Mouse (Mus musculus) heart, postnatal 14 days (tissue): ENCODE results near the gene Cs. TPM values are rescaled to one million over a fixed set of nuclear protein-coding genes. Genes with fewer than 3 reads are reported as not detected.
A peak's percentile ranks its signal among the peaks of the same experiment; 100 is the strongest.

Experiments
- DNase-seq, 2 experiments: peaks; one replicate each; pipeline ENCODE4 v3.0.0; 2021 to 2022
- intact Hi-C: fragments of 180-260 bp; cut with DNase I; formaldehyde crosslinking; loops from one replicate; pipeline ENCODE4 v1.15.1; 2025
- total RNA-seq, 2 experiments: library from RNA; stranded (reverse); gene quantifications; 2 replicates each; pipeline ENCODE4 v1.2.3; 2021

Gene Cs
- total RNA-seq, 2 experiments from 2014 or later = 1,195 to 1,221 TPM

DNA sequence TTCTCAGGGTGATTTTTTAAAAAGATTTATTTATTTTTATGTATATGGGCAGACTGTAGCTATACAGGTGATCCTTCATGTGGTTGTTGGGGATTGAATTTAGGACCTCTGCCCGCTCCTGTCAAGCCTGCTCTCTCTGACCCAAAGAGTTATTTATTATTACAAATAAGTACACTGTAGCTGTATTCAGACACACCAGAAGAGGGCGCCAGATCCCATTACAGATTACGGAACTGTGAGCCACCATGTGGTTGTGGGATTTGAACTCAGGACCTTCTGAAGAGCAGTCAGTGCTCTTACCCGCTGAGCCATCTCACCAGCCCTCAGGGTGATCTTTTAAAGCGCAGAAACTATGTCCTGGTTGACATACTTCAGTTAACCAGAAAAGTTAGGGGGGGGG is 34.6 kb downstream of the Cs start:
- intact Hi-C loops = no loop called here
- DNase-seq = no peak

DNA sequence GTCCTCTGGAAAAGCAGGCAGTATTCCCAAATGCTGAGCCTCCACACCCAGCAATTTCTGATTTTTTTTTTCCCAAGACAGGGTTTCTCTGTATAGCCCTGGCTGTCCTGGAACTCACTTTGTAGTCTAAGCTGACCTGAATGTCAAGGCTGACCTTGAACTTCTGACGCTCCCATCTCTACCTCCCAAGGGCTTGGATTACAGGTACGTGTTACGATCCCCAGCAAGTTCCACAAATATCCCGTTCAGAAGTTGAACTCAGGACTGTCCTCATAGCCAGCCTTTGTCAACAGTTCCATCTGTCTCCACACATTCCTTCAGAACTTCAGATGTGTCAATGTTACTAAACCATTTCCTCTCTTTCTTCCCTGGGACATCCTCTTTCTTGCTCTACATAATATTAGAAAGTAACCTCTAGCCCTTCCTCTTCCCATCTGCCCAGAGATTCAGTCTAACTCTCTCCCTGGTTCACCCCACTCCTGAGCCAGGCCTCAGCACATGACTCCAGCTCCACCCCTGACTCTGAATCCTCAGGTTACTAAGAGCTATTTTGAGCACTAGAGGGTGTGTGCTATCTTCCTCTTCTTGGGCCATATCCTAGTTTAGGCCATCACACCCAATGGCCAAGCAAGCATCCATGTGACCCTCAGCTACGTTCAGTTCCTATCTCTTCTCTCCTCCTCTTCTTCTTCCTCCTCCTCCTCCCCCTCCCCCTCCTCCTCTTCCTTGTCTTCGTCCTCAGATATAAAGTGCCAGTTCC is 35.6 kb downstream of the Cs start:
- DNase-seq = peak in 1 of 2 experiments; percentile 46
- intact Hi-C loops = no loop called here

DNA sequence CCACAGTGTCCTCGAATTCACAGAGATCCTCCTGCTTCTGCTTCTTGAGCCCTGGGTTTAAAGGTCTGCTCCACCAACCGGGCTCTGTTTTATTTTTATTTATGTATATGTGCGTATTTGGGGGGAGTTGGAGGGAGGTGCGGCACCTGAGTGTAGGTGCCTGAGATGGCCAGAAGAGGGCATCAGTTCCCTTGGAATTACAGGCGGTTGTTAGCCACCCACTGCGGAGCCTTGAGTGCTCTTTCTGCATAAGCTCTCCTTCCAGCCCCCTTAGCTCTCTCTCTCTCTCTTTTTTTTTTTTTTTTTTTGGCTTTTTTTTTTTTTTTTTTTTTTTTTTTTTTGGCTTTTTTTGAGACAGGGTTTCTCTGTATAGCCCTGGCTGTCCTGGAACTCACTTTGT is 36.9 kb downstream of the Cs start:
- intact Hi-C loops = no loop called here

DNA sequence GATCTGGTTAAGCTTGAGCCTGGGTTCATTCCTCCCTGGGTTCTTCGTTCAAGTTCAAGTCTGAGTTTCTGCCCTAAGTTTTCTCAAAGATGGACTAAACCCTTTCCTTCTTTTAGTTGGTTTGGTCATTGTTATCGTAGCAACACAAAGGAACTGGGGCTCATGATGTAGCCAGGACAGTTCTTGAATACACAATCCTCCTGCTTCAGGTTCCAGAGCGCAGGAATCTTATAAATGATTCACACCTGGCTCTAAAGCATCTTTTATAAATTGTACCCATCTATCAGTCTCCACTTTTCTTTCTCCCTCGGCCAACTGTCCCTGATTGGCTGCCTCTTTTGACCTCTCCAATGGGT is 38.5 kb downstream of the Cs start:
- intact Hi-C loops = loop anchor here (2.0 kb wide), 2 partner anchors 33 to 83 kb away; partner anchors contain the start of gene Smarcc2
- no peak for DNase-seq

More for the DNA sequence above, 36.9 kb downstream of the Cs start:
- DNase-seq = no peak

- DNase-seq = peak; percentile 95 to 97
- intact Hi-C loops = loop anchor here (2.0 kb wide), 2 partner anchors 32 to 82 kb away; partner anchors contain the start of gene Smarcc2
Observed at GRCm38 (mm10) chr10:128376455-128377211, 39.1 kb downstream of the Cs start, which contains the start of gene Ankrd52. Gene Ankrd52, plus strand, starts transcription at chr10:128377115.

GRCm38 (mm10) chr10:128377222-128377939 is 39.8 kb downstream of the Cs start:
- DNase-seq = peak in 1 of 2 experiments; percentile 57

GRCm38 (mm10) chr10:128377940-128378448 is 40.5 kb downstream of the Cs start:
- intact Hi-C loops = loop anchor here (2.0 kb wide), 2 partner anchors 31 to 81 kb away; partner anchors contain the start of gene Smarcc2
- DNase-seq = no peak

More at GRCm38 (mm10) chr10:128377222-128377939, 39.8 kb downstream of the Cs start:
- intact Hi-C loops = loop anchor here (2.0 kb wide), 2 partner anchors 31 to 81 kb away; partner anchors contain the start of gene Smarcc2

GRCm38 (mm10) chr10:128378462-128378861 is 40.9 kb downstream of the Cs start:
- intact Hi-C loops = no loop called here
- no peak for DNase-seq

DNA sequence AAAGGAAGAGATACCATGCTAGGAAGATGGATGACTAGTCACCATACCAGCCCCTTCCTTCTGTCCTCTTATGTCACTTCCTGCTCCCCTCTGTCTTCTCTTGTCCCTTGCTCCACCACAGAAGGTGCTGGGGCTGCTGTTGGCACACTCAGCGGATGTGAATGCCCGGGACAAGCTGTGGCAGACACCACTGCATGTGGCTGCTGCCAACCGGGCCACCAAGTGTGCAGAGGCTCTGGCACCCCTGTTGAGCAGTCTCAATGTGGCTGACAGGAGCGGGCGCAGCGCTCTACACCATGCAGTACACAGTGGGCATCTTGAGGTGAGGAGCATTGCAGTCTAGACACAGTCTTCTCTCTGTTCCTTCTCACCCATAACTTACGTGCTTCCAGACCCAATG is 41.7 kb downstream of the Cs start:
- intact Hi-C loops = no loop called here
- no peak for DNase-seq

DNA sequence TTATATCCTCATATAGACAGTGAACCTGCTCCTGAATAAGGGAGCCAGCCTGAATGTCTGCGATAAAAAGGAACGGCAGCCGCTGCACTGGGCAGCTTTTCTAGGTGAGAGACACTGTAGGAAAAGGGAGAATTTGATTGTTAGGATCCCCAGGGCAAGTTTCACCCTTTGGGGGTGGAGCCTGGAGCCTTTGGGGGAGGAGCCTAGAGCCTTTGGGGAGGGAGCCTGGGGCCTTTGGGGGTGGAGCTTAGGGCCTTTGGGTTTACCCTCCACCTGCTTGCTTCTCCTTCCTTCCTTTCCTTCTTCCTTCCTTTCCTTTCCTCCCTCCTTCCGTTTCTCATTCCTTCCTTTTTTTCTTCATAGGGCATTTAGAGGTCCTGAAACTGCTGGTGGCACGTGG is 43.0 kb downstream of the Cs start:
- DNase-seq = no peak
- intact Hi-C loops = no loop called here

DNA sequence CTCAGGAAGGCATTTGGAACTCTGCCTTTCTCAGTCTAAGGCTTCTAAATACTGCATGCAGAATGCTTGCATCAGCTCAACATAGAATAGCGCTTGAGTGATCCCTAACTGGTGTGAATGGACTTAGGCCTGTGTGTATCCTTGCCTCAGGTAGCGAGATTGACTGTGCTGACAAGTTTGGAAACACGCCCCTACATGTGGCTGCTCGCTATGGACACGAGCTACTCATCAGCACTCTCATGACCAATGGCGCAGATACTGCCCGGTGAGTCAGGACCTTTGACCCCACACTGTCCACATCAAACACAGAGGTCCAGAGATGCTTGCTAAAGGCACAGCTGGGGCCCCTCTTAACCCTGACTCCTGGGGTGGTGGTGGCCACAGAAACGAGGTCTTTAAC is 44.9 kb downstream of the Cs start:
- no peak for DNase-seq
- intact Hi-C loops = no loop called here

- intact Hi-C loops = no loop called here
- DNase-seq = no peak
Observed at GRCm38 (mm10) chr10:128385902-128386301, 48.4 kb downstream of the Cs start.

DNA sequence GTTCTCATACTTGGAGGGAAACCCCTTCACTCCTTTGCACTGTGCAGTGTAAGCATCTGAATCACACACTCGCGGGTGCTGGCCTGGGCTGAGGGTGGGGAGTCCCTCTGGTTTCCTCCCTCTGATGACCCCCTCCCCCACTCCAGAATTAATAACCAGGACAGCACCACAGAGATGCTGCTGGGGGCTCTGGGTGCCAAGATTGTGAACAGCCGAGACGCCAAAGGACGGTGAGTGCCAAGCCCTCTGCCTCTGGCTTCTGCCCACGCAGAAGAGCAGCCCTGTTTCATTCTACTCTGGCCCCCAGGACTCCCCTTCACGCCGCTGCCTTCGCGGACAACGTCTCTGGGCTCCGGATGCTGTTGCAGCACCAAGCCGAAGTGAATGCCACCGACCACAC is 51.4 kb downstream of the Cs start:
- no peak for DNase-seq
- intact Hi-C loops = no loop called here

GRCm38 (mm10) chr10:128389570-128389969 is 52.0 kb downstream of the Cs start:
- intact Hi-C loops = no loop called here
- DNase-seq = no peak

DNA sequence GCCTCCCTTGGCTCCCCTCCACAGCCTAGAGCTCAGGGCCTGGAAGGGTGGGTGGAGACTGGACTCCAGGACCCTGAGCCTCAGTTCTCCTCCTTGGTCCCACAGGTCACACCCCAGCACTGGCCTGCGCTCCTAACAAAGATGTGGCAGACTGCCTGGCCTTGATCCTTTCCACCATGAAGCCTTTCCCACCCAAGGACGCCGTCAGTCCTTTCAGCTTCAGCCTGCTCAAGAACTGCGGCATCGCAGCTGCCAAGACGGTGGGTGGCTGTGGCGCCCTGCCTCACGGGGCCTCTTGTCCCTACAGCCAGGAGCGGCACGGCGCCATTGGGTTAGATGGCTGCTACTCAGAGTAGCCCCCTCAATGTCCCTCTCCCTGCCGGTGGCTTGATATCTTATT is 52.8 kb downstream of the Cs start:
- intact Hi-C loops = no loop called here
- no peak for DNase-seq

DNA sequence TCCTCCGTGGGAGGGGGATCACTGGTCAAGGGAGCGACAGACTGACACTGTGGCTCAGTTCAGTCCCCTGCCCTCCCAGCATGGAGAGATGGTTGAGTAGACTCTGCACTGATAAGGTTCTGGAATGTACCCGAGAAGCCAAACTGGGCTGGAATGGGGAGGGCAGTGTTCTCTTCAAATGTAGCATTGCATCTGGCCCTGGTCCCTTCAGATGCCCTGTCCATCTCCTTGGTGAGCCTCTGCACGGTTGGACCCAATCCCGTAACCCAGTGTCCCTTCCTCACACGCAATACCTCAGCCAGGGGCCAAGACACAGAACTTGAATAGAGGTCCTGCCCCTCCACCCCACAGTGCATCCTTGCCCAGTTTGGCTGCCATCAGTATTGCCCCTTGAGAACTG is 54.3 kb downstream of the Cs start:
- peak in 1 of 2 experiments; percentile 32 for DNase-seq
- intact Hi-C loops = no loop called here

GRCm38 (mm10) chr10:128396017-128396673 is 58.6 kb downstream of the Cs start:
- DNase-seq = no peak
- intact Hi-C loops = no loop called here

DNA sequence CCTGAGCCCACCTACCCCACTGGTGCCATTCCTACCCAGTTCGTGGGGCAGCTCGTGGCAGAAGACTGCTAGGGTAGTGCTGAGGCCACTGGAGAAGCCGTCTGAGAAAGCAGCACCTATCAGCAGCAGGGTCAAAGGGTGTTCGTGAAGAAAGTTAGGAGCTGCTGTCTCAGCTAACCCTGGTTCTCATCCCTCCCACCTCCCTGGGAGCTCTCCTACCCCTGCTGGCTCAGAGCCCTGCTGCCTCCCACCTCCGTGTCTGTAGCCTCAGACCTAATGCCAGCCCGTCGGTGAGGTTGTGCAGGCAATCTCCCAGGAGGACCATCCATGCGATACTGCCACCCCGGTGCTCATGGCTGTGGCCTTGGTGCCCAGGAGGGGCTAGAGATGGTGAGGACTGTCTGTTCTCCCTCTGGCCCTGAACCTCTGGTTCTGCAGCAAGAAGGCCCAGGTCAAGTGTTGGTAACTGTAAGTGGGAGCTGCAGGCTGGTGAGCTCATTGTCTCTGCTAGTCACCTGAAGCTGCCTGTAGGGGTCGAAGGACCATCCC is 59.3 kb downstream of the Cs start:
- intact Hi-C loops = no loop called here
- DNase-seq = no peak

GRCm38 (mm10) chr10:128397466-128397865 is 59.9 kb downstream of the Cs start:
- DNase-seq = peak; percentile 31 to 55
- intact Hi-C loops = no loop called here

- intact Hi-C loops = no loop called here
- DNase-seq = no peak
Observed at GRCm38 (mm10) chr10:128400338-128400737, 62.8 kb downstream of the Cs start.
